Mouse (Mus musculus) ES-E14 (cell line): Measurements from ENCODE around the gene Tmem132c.

Source experiments
- CHD2 ChIP-seq: IDR thresholded peaks from 2 replicates; pipeline ENCODE4 v1.6.1; 2014; ENCODE audit warnings: mild to moderate bottlenecking, low read depth, low read length, inconsistent platforms
- HCFC1 ChIP-seq: IDR thresholded peaks from 2 replicates; pipeline ENCODE4 v1.6.1; 2012; ENCODE audit warnings: low read length, inconsistent platforms, borderline replicate concordance; ENCODE audit not compliant: insufficient read depth
- MAFK ChIP-seq: IDR thresholded peaks from 2 replicates; pipeline ENCODE4 v1.6.1; 2014; ENCODE audit warnings: mild to moderate bottlenecking, low read depth, low read length, inconsistent platforms; ENCODE audit not compliant: insufficient read depth
- ZC3H11A ChIP-seq: IDR thresholded peaks from 2 replicates; pipeline ENCODE4 v1.6.1; 2012; ENCODE audit warnings: low read depth, mild to moderate bottlenecking, inconsistent platforms, low read length, borderline replicate concordance
- ZNF384 ChIP-seq: IDR thresholded peaks from 2 replicates; pipeline ENCODE4 v1.6.1; 2012; ENCODE audit warnings: low read depth, low read length, inconsistent platforms

- TF ChIP-seq MAFK = no peak
- TF ChIP-seq ZC3H11A = no peak
- TF ChIP-seq CHD2 = no peak
- TF ChIP-seq HCFC1 = no peak
- no peak for TF ChIP-seq ZNF384
Measured at GRCm38 (mm10) chr5:127487190-127487589, 245.6 kb downstream of the Tmem132c start.
